Mouse (Mus musculus): ENCODE results near the gene Snx10. TPM values are rescaled to one million over a fixed set of nuclear protein-coding genes. Genes with fewer than 3 reads are reported as not detected.

Gene Snx10
- polyA plus RNA-seq, 1 experiment from 2014 or later: 17.2 TPM

GRCm38 (mm10) chr6:51633663-51634362, 110.1 kb downstream of the Snx10 start:
- H3K27ac ChIP-seq (ENCODE audit: low read length): peak overlapping the region; percentile 40
- no peak overlapping the region for H3K4me3 ChIP-seq (ENCODE audit: low read length)
- H3K27me3 ChIP-seq (ENCODE audit: control insufficient read depth, insufficient read depth, low read length): no peaks in the 10 kb centered on the region
- no peaks in the 10 kb centered on the region for H3K9me3 ChIP-seq (replicated peaks; ENCODE audit: control insufficient read depth, low read length)
- no peak overlapping the region for H3K9ac ChIP-seq (ENCODE audit: low read length)
- 23% methylated on average over 8 of the region's 8 CpGs for WGBS
- peak; percentile 57; the same call in 1 of the 2 replicates for ATAC-seq (replicated peaks; ENCODE audit: extremely low read depth, insufficient read depth, low FRiP score)
- peak overlapping the region; percentile 1; the same call in 1 of the 2 replicates for H3K4me2 ChIP-seq (ENCODE audit: low read depth, low read length)
- H3K36me3 ChIP-seq (ENCODE audit: control insufficient read depth, insufficient read depth): no peaks in the 10 kb centered on the region
- H3K4me1 ChIP-seq (ENCODE audit: control insufficient read depth, insufficient read depth, low read length): peaks cover 9% of the 10 kb centered on the region

GRCm38 (mm10) chr6:51636019-51636568, 112.4 kb downstream of the Snx10 start:
- peaks cover 9% of the 10 kb centered on the region for H3K4me1 ChIP-seq (ENCODE audit: control insufficient read depth, insufficient read depth, low read length)
- no peak for ATAC-seq (replicated peaks; ENCODE audit: extremely low read depth, insufficient read depth, low FRiP score)
- no peak overlapping the region for H3K4me2 ChIP-seq (ENCODE audit: low read depth, low read length)
- no peaks in the 10 kb centered on the region for H3K36me3 ChIP-seq (ENCODE audit: control insufficient read depth, insufficient read depth)
- H3K27ac ChIP-seq (ENCODE audit: low read length): no peak overlapping the region
- H3K4me3 ChIP-seq (ENCODE audit: low read length): no peak overlapping the region
- WGBS: 59% methylated on average over 11 of the region's 11 CpGs
- H3K9ac ChIP-seq (ENCODE audit: low read length): no peak overlapping the region
- no peaks in the 10 kb centered on the region for H3K9me3 ChIP-seq (replicated peaks; ENCODE audit: control insufficient read depth, low read length)
- H3K27me3 ChIP-seq (ENCODE audit: control insufficient read depth, insufficient read depth, low read length): no peaks in the 10 kb centered on the region

Small RNAs within 50 kb of the gene (microRNA-seq; reads per million reads assigned to microRNA genes)
- not detected for gene Gm22914

Other genes with a start within 250 kb of the Snx10 start
- gene Nfe2l3, start 91.2 kb upstream of the Snx10 start, polyA plus RNA-seq (2015; fragmentation: Nextera tagmentation; extraction: Ambion mirVana): 2.3 and 4.0 TPM in 2 replicates
- 1,190 and 1,295 TPM in 2 replicates for gene Hnrnpa2b1, start 54.0 kb upstream of the Snx10 start, polyA plus RNA-seq (2015; fragmentation: Nextera tagmentation; extraction: Ambion mirVana)
- gene Cbx3, start 53.5 kb upstream of the Snx10 start, polyA plus RNA-seq (2015; fragmentation: Nextera tagmentation; extraction: Ambion mirVana): 274 and 321 TPM in 2 replicates

Measured in heart, embryonic 16.5 days (tissue).